Mouse (Mus musculus) olfactory bulb, adult 2 months (tissue): ENCODE data around the gene Cdh7. TPM values are rescaled to one million over a fixed set of nuclear protein-coding genes. Genes with fewer than 3 reads are reported as not detected.
A peak's percentile ranks its signal among the peaks of the same experiment; 100 is the strongest.

Experiments
- H3K27ac ChIP-seq: fragments of 200-500 bp; 2 replicates; pipeline ENCODE4 v1.5.1; 2012; ENCODE audit warnings: low read depth, low read length; ENCODE audit not compliant: insufficient read depth
- H3K4me1 ChIP-seq: fragments of 200-500 bp; 2 replicates; pipeline ENCODE4 v1.6.1; 2012; ENCODE audit warnings: low read length; ENCODE audit not compliant: control insufficient read depth, insufficient read depth
- H3K4me3 ChIP-seq: fragments of 200-500 bp; 2 replicates; pipeline ENCODE4 v1.5.1; 2012; ENCODE audit warnings: mild to moderate bottlenecking, low read depth, low read length, moderate library complexity; ENCODE audit not compliant: insufficient read depth
- CTCF ChIP-seq: fragments of 200-500 bp; IDR thresholded peaks from 2 replicates; pipeline ENCODE4 v1.5.1; 2012; ENCODE audit warnings: low read depth, mild to moderate bottlenecking, low read length, moderate library complexity; ENCODE audit not compliant: insufficient read depth
- POLR2A ChIP-seq: fragments of 200-500 bp; IDR thresholded peaks from 2 replicates; pipeline ENCODE4 v1.6.1; 2012; ENCODE audit warnings: mild to moderate bottlenecking, low read depth, low read length, moderate library complexity; ENCODE audit not compliant: insufficient read depth
- WGBS: fragments of 180-500 bp; shearing (Covaris S2); methylation state at CpG from one replicate; pipeline ENCODE4 v1.1.7; 2018; 5-methylcytosine and 5-hydroxymethylcytosine counted together
- polyA plus RNA-seq: library from polyadenylated mRNA; stranded (reverse); fragments of >200 nt; gene quantifications from 2 replicates; pipeline ENCODE4 v1.2.4, GENCODE M21; 2012; ENCODE audit warnings: low replicate concordance; ENCODE audit not compliant: missing spikeins, insufficient read depth, insufficient read length

Gene Cdh7
- polyA plus RNA-seq: not detected in 2 replicates

- Histone ChIP-seq H3K4me3 (peak within 1 kb of the TSS; percentile 63), H3K27ac (no peak within 1 kb of the TSS), H3K4me1 (0 out of 2 replicates have a peak, but pooled peaks cover 3% of the 10 kb centered on the region)
- TF ChIP-seq CTCF (no peak), POLR2A (no peak)
- WGBS: under 1% methylated on average over 35 of the region's 35 CpGs
Measured at GRCm38 (mm10) chr1:109982064-109982808, at the start of gene Cdh7. Gene Cdh7 (plus strand): TSS chr1:109982431.

- WGBS: 57% methylated on average over 3 of the region's 3 CpGs
- TF ChIP-seq CTCF: no peak
- no peaks in the 10 kb centered on the region for H3K4me1 ChIP-seq
- no peak overlapping the region for H3K27ac ChIP-seq
- H3K4me3 ChIP-seq: no peak overlapping the region
Measured at GRCm38 (mm10) chr1:109932674-109933073, 49.6 kb upstream of the Cdh7 start.

DNA sequence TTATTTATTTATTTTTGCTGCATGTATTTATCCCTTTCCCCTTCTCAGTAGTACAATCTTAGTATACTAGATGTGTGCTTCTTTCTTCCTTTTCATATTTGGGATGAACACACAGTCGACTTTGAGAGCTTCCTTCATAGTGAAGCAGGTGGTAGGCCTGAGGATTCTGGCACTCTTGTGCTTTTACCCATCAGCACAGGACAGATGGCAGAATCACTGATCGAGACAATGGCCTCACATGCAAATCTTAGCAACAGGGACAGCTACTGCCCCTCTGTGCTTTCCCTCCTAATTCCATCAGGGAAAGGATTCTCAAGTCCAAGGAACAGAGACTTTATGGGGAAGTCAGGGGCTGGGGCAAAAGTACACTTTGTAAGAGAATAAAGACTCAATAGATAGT, 33.7 kb upstream of the Cdh7 start:
- H3K4me3 ChIP-seq: no peak overlapping the region
- 71% methylated on average over 2 of the region's 2 CpGs for WGBS
- H3K4me1 ChIP-seq: no peaks in the 10 kb centered on the region
- H3K27ac ChIP-seq: no peak overlapping the region
- TF ChIP-seq POLR2A (no peak), CTCF (no peak)

DNA sequence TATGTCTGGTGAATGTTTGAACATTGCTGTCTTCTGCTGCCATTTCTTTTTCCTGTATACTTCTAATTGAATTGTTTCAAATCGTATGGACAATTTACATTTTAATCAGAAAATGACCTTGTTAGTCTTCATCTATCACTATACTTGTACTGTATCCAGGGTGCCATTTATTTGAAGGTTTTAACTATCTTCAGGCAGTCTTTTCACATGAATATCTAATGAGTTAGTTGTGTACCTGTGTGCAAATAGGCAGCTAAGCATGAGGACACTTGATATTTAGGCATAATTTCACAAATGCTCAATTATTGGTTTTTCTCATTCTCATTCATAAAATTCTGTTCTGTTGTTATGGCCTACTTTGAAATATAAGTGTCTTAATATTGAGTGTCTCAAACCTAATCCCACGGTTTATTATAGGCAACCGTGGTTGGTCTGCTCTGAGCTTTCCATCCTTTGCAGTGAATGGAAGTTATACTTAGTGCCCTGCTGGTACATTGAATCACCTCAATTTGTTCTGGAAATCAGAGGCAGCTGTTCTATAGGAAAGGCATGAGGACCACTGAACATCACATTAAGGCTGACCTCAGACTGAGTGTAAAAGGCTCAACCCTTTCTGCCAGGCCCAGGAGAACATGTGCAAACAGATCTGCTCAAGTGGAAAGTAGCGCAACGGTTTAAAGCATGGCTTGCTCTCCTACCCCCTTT, 10.4 kb upstream of the Cdh7 start:
- TF ChIP-seq CTCF (no peak), POLR2A (no peak)
- H3K4me1 ChIP-seq: no peaks in the 10 kb centered on the region
- H3K4me3 ChIP-seq: no peak overlapping the region
- 68% methylated on average over 5 of the region's 5 CpGs for WGBS
- H3K27ac ChIP-seq: no peak overlapping the region

GRCm38 (mm10) chr1:109972426-109973015, 9.7 kb upstream of the Cdh7 start:
- 33% methylated on average over 4 of the region's 4 CpGs for WGBS
- TF ChIP-seq POLR2A (no peak), CTCF (no peak)
- no peak overlapping the region for H3K27ac ChIP-seq
- no peaks in the 10 kb centered on the region for H3K4me1 ChIP-seq
- H3K4me3 ChIP-seq: no peak overlapping the region

GRCm38 (mm10) chr1:109982809-109983536, 742 bp downstream of the Cdh7 start:
- Histone ChIP-seq H3K27ac (no peak overlapping the region), H3K4me3 (peak overlapping the region; percentile 63), H3K4me1 (0 out of 2 replicates have a peak, but pooled peaks cover 3% of the 10 kb centered on the region)
- TF ChIP-seq POLR2A: no peak
- no peak for TF ChIP-seq CTCF
- 2% methylated on average over 38 of the region's 38 CpGs for WGBS

DNA sequence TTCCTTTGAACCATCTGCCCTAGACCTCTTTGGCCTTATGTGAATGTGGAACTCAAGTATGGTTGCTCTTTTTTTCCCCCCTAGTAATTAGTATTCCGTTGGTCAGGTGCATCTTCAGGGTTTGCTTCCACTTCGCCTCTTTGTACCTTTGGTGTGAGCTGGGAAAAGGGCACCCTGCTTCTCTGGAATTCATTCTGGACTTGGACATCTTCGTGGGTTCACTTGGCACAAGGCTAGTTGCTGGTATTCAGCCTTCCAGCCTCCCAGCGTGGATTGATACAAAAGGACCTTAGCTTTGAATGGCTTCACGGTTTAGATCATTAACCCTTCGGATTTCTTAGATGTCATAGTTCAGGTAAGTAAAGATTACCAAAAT, 1.3 kb downstream of the Cdh7 start:
- H3K27ac ChIP-seq: no peak overlapping the region
- TF ChIP-seq CTCF: no peak
- TF ChIP-seq POLR2A: no peak
- 21% methylated on average over 6 of the region's 6 CpGs for WGBS
- peak overlapping the region; percentile 63 for H3K4me3 ChIP-seq
- H3K4me1 ChIP-seq: 0 out of 2 replicates have a peak, but pooled peaks cover 3% of the 10 kb centered on the region

DNA sequence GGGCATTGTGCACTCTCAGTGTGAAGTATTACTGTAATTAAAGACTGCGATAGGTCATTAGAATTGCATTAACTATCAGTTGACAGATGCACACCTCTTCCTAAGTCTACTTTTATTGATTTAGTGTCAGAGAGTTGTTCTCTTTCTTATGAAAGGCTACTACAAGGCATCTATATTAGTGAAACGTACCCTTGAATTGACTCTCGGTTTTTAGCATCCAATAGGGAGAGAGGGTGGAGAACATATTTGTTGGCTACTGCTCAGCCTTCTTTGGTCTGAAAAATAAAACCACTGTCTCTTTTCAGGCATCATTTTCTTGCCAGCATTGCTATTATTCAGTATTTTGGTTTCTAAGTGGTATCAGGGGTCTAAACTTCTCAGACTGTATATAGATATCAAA, 2.5 kb downstream of the Cdh7 start:
- TF ChIP-seq POLR2A (no peak), CTCF (no peak)
- 21% methylated on average over 3 of the region's 3 CpGs for WGBS
- H3K4me3 ChIP-seq: no peak overlapping the region
- no peak overlapping the region for H3K27ac ChIP-seq
- H3K4me1 ChIP-seq: 0 out of 2 replicates have a peak, but pooled peaks cover 3% of the 10 kb centered on the region
